Mouse (Mus musculus): ENCODE data around the gene Kif14. TPM values are rescaled to one million over a fixed set of nuclear protein-coding genes. Genes with fewer than 3 reads are reported as not detected.

Kif14 gene
- total RNA-seq (2014; rRNA removed; ENCODE audit: low replicate concordance) = 1.8 and 4.8 TPM in 2 replicates
- 0.79 and 0.86 TPM in 2 replicates for polyA plus RNA-seq (2015; fragmentation: Nextera tagmentation; extraction: Ambion mirVana)

GRCm38 (mm10) chr1:136466143-136466811 is at the start of gene Kif14:
Gene Kif14 (plus strand): TSS chr1:136466343.
- under 1% methylated on average over 52 of the region's 52 CpGs for WGBS
- TF ChIP-seq EP300 (IDR thresholded peaks at IDR 0.05; ENCODE audit: low read depth) (no peak; the same call in 1 of the 2 replicates), CTCF (IDR thresholded peaks at IDR 0.05; ENCODE audit: low read depth) (no peak; the same call in 1 of the 2 replicates)
- H3K27ac ChIP-seq (ENCODE audit: low read depth) = no peak within 1 kb of the TSS
- H3K4me1 ChIP-seq (ENCODE audit: control insufficient read depth, insufficient read depth) = peaks cover 7% of the 10 kb centered on the region
- H3K9ac ChIP-seq (replicated peaks; ENCODE audit: low read depth, low read length) = peak within 1 kb of the TSS; percentile 22; the same call in 1 of the 2 replicates
- H3K4me2 ChIP-seq (ENCODE audit: low read depth, low read length) = peak within 1 kb of the TSS; percentile 98
- H3K36me3 ChIP-seq (replicated peaks; ENCODE audit: control insufficient read depth, insufficient read depth, low read length) = peaks cover 15% of the 10 kb centered on the region
- H3K4me3 ChIP-seq (ENCODE audit: low read depth, low read length) = peak within 1 kb of the TSS; percentile 67
- DNase-seq (ENCODE audit: low spot score) (peak; percentile 97), ATAC-seq (ENCODE audit: insufficient read depth, low read depth) (peak; percentile 99)
- H3K27me3 ChIP-seq (ENCODE audit: control insufficient read depth, insufficient read depth, low read length) = no peaks in the 10 kb centered on the region
- no peaks in the 10 kb centered on the region for H3K9me3 ChIP-seq (replicated peaks; ENCODE audit: control insufficient read depth, low read length)

- DNase-seq (ENCODE audit: low spot score) = no peak
- 86% methylated on average over 6 of the region's 6 CpGs for WGBS
- no peak overlapping the region for H3K27ac ChIP-seq (ENCODE audit: low read depth)
- H3K36me3 ChIP-seq (replicated peaks; ENCODE audit: control insufficient read depth, insufficient read depth, low read length) = 0 out of 2 replicates have a peak, but pooled peaks cover 3% of the 10 kb centered on the region
- ATAC-seq (ENCODE audit: insufficient read depth, low read depth) = no peak
- no peaks in the 10 kb centered on the region for H3K9me3 ChIP-seq (replicated peaks; ENCODE audit: control insufficient read depth, low read length)
- TF ChIP-seq CTCF (IDR thresholded peaks at IDR 0.05; ENCODE audit: low read depth) (no peak), EP300 (IDR thresholded peaks at IDR 0.05; ENCODE audit: low read depth) (no peak)
- H3K27me3 ChIP-seq (ENCODE audit: control insufficient read depth, insufficient read depth, low read length) = no peaks in the 10 kb centered on the region
- H3K4me3 ChIP-seq (ENCODE audit: low read depth, low read length) = no peak overlapping the region
- H3K4me1 ChIP-seq (ENCODE audit: control insufficient read depth, insufficient read depth) = peaks cover 4% of the 10 kb centered on the region
- no peak overlapping the region for H3K4me2 ChIP-seq (ENCODE audit: low read depth, low read length)
- no peak overlapping the region for H3K9ac ChIP-seq (replicated peaks; ENCODE audit: low read depth, low read length)
Observed at GRCm38 (mm10) chr1:136418393-136418792, 47.8 kb upstream of the Kif14 start.

GRCm38 (mm10) chr1:136427166-136427969 is 38.8 kb upstream of the Kif14 start:
- no peaks in the 10 kb centered on the region for H3K4me1 ChIP-seq (ENCODE audit: control insufficient read depth, insufficient read depth)
- no peaks in the 10 kb centered on the region for H3K9me3 ChIP-seq (replicated peaks; ENCODE audit: control insufficient read depth, low read length)
- no peak overlapping the region for H3K4me2 ChIP-seq (ENCODE audit: low read depth, low read length)
- H3K27me3 ChIP-seq (ENCODE audit: control insufficient read depth, insufficient read depth, low read length) = no peaks in the 10 kb centered on the region
- no peak for DNase-seq (ENCODE audit: low spot score)
- TF ChIP-seq EP300 (IDR thresholded peaks at IDR 0.05; ENCODE audit: low read depth) (no peak), CTCF (IDR thresholded peaks at IDR 0.05; ENCODE audit: low read depth) (no peak)
- H3K27ac ChIP-seq (ENCODE audit: low read depth) = no peak overlapping the region
- no peak overlapping the region for H3K4me3 ChIP-seq (ENCODE audit: low read depth, low read length)
- peaks cover 11% of the 10 kb centered on the region; the same call in 1 of the 2 replicates for H3K36me3 ChIP-seq (replicated peaks; ENCODE audit: control insufficient read depth, insufficient read depth, low read length)
- no peak for ATAC-seq (ENCODE audit: insufficient read depth, low read depth)
- 63% methylated on average over 11 of the region's 11 CpGs for WGBS
- H3K9ac ChIP-seq (replicated peaks; ENCODE audit: low read depth, low read length) = no peak overlapping the region

GRCm38 (mm10) chr1:136428981-136429380 is 37.2 kb upstream of the Kif14 start:
- ATAC-seq (ENCODE audit: insufficient read depth, low read depth) (no peak), DNase-seq (ENCODE audit: low spot score) (no peak)
- no peak overlapping the region for H3K9ac ChIP-seq (replicated peaks; ENCODE audit: low read depth, low read length)
- WGBS = 59% methylated on average over 4 of the region's 4 CpGs
- H3K9me3 ChIP-seq (replicated peaks; ENCODE audit: control insufficient read depth, low read length) = no peaks in the 10 kb centered on the region
- TF ChIP-seq CTCF (IDR thresholded peaks at IDR 0.05; ENCODE audit: low read depth) (no peak), EP300 (IDR thresholded peaks at IDR 0.05; ENCODE audit: low read depth) (no peak)
- peaks cover 21% of the 10 kb centered on the region for H3K36me3 ChIP-seq (replicated peaks; ENCODE audit: control insufficient read depth, insufficient read depth, low read length)
- no peak overlapping the region for H3K4me3 ChIP-seq (ENCODE audit: low read depth, low read length)
- no peaks in the 10 kb centered on the region for H3K27me3 ChIP-seq (ENCODE audit: control insufficient read depth, insufficient read depth, low read length)
- no peak overlapping the region for H3K27ac ChIP-seq (ENCODE audit: low read depth)
- no peaks in the 10 kb centered on the region for H3K4me1 ChIP-seq (ENCODE audit: control insufficient read depth, insufficient read depth)
- H3K4me2 ChIP-seq (ENCODE audit: low read depth, low read length) = no peak overlapping the region

DNA sequence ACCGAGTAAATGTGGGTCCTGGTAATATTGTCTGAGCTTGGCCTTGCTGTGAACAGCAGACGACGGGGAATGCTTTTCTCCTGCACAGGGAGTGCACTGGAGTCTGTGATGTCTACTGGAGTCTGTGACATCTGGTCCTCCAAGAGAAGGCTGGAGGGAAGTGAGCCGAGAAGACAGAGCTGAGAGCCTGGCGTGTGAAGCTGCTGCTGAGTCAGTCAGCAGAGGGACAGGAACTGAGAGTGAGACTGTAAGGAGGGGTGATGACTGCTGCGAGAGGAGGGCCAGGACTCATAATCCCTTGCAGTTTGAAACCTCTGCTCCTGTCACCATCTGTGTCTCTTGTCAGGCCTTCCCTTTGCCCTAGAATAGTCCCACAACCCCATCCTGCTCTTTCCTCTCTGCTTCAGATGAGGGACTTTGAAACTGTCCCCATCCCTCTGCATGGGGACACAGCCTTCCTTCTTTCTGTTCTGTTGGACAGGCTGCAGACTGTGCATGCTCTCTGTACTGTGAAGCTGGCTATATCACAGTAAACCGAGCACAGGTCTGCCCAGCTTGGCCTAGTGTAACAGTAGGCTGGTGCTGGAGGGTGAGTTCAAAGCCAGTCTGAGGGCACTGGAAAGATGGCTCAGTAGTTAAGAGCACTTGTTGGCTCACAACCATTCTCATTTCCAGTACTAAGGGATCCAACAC is 35.9 kb upstream of the Kif14 start:
- Histone ChIP-seq H3K9ac (replicated peaks; ENCODE audit: low read depth, low read length) (no peak overlapping the region), H3K36me3 (replicated peaks; ENCODE audit: control insufficient read depth, insufficient read depth, low read length) (peaks cover 19% of the 10 kb centered on the region), H3K27me3 (ENCODE audit: control insufficient read depth, insufficient read depth, low read length) (no peaks in the 10 kb centered on the region), H3K9me3 (replicated peaks; ENCODE audit: control insufficient read depth, low read length) (no peaks in the 10 kb centered on the region), H3K4me3 (ENCODE audit: low read depth, low read length) (no peak overlapping the region), H3K27ac (ENCODE audit: low read depth) (no peak overlapping the region), H3K4me2 (ENCODE audit: low read depth, low read length) (no peak overlapping the region), H3K4me1 (ENCODE audit: control insufficient read depth, insufficient read depth) (no peaks in the 10 kb centered on the region)
- no peak for TF ChIP-seq CTCF (IDR thresholded peaks at IDR 0.05; ENCODE audit: low read depth)
- TF ChIP-seq EP300 (IDR thresholded peaks at IDR 0.05; ENCODE audit: low read depth) = no peak
- WGBS = 52% methylated on average over 7 of the region's 7 CpGs
- ATAC-seq (ENCODE audit: insufficient read depth, low read depth) (no peak), DNase-seq (ENCODE audit: low spot score) (no peak)

All from heart, postnatal 0 days (tissue).